Mouse (Mus musculus) B cell, adult 2 months (primary cell): ENCODE results near the gene Klhl22.
A peak's percentile ranks its signal among the peaks of the same experiment; 100 is the strongest.
"Not testable (repeated sequence)": the region's sequence is repeated elsewhere in the genome, so short reads cannot be mapped to it uniquely, and the experiment has no call there.

Experiments used
- DNase-seq, 2 experiments: peaks; one replicate each; pipeline ENCODE4 v3.0.0; 2022

The Klhl22 gene

GRCm38 (mm10) chr16:17759344-17759773 lies at the start of gene Klhl22:
TSS of gene Klhl22 (plus strand) at chr16:17759618.
- peak; percentile 90 to 91 for DNase-seq

- no peak for DNase-seq
Measured at GRCm38 (mm10) chr16:17717791-17718190, 41.6 kb upstream of the Klhl22 start.

GRCm38 (mm10) chr16:17721114-17721808 lies 38.2 kb upstream of the Klhl22 start:
- no peak for DNase-seq

- DNase-seq, result peak; percentile 4 to 10
Measured at GRCm38 (mm10) chr16:17721822-17722460, 37.5 kb upstream of the Klhl22 start.

GRCm38 (mm10) chr16:17722461-17723324 lies 36.7 kb upstream of the Klhl22 start:
- peak; percentile 88 to 90 for DNase-seq

- DNase-seq, result no peak
Measured at GRCm38 (mm10) chr16:17723325-17723626, 36.1 kb upstream of the Klhl22 start.

- peak; percentile 16 to 21 for DNase-seq
Measured at GRCm38 (mm10) chr16:17724448-17724847, 35.0 kb upstream of the Klhl22 start.

GRCm38 (mm10) chr16:17727179-17727861 lies 32.1 kb upstream of the Klhl22 start:
- DNase-seq, result peak; percentile 63 to 72

- no peak for DNase-seq
Measured at GRCm38 (mm10) chr16:17729974-17730373, 29.4 kb upstream of the Klhl22 start.

GRCm38 (mm10) chr16:17732021-17732420 lies 27.4 kb upstream of the Klhl22 start:
- no peak for DNase-seq

- DNase-seq, result no peak
Measured at GRCm38 (mm10) chr16:17732431-17732830, 27.0 kb upstream of the Klhl22 start.

- no peak for DNase-seq
Measured at GRCm38 (mm10) chr16:17732841-17733340, 26.5 kb upstream of the Klhl22 start, which contains the start of gene Med15. TSS of gene Med15 (minus strand) at chr16:17732891.

GRCm38 (mm10) chr16:17733646-17734045 lies 25.8 kb upstream of the Klhl22 start:
- DNase-seq, result no peak

- DNase-seq, result not testable (repeated sequence)
Measured at GRCm38 (mm10) chr16:17734872-17735271, 24.5 kb upstream of the Klhl22 start.

GRCm38 (mm10) chr16:17736156-17736555 lies 23.3 kb upstream of the Klhl22 start:
- no peak for DNase-seq

GRCm38 (mm10) chr16:17740080-17740479 lies 19.3 kb upstream of the Klhl22 start:
- DNase-seq, result no peak

GRCm38 (mm10) chr16:17742810-17743209 lies 16.6 kb upstream of the Klhl22 start:
- DNase-seq, result no peak

- DNase-seq, result no peak
Measured at GRCm38 (mm10) chr16:17743279-17743678, 16.1 kb upstream of the Klhl22 start.

GRCm38 (mm10) chr16:17744536-17744935 lies 14.9 kb upstream of the Klhl22 start:
- peak; percentile 63 for DNase-seq

- DNase-seq, result no peak
Measured at GRCm38 (mm10) chr16:17745067-17745466, 14.4 kb upstream of the Klhl22 start.

- DNase-seq, result no peak
Measured at GRCm38 (mm10) chr16:17753001-17753400, 6.4 kb upstream of the Klhl22 start.

GRCm38 (mm10) chr16:17753686-17754085 lies 5.7 kb upstream of the Klhl22 start:
- DNase-seq, result no peak

GRCm38 (mm10) chr16:17757756-17758155 lies 1.7 kb upstream of the Klhl22 start:
- no peak for DNase-seq
